Mouse (Mus musculus): ENCODE data around the gene Klhl35.

Klhl35 gene

DNA sequence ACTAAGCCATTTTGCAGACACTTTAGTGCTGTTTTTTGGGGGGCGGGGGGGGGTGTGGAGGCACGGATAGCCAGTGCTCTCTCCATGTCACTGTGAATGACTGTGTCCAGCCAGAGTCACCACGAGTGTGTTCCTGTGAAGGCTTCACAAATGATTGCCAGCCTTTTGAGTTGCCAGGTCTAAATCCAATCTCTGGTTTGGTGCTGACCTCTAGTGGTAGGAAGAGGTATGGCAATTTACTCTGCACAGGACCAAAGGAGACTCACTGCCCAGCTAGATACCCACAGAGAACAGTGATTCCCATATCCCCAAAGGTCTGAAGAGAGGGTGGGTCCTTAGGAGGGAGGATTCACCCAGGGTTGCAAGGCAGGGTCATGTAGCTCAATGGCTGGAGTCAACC lies 15.1 kb upstream of the Klhl35 start:
- peak; percentile 64 to 80 for DNase-seq (ENCODE audit: low spot score in 2 of 2)

DNA sequence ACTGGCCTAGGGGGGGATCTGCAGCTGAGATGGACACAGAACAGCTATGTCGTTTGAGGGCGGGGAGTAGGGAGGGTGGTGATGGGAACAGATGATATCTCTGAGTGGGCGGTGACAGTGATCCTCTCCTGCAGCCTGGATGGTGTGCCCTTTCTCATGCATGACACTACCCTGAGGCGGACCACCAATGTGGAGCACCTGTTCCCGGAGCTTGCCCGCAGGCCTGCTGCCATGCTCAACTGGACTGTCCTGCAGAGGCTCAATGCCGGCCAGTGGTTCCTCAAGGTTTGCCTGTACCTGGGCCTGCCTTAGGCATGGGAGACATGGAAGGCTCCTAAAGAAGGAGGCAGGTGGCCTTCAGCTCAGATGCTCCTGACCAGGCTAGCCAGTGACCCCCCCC lies 12.9 kb upstream of the Klhl35 start:
- DNase-seq (ENCODE audit: low spot score in 2 of 2) = no peak

DNA sequence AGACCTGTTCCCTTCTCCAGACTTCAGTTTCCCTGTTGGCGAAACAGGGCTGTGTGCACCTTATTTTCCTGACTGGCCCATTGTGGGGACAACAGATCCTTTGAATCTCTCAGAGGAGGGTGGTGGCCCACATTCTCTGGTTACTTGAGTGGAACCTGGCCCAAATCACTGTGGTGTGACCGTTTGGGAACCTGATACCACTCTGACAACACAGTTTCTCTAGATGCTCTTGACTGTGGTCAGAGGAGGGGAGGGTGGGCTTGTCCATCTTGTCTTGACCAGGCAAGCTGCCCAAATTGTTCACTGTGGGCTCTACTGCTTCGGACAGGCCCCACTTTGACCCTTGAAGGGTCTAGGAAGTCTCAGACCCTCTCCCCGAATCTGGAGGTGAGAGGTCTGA lies 11.8 kb upstream of the Klhl35 start:
- DNase-seq (ENCODE audit: low spot score in 2 of 2) = no peak

GRCm38 (mm10) chr7:99458849-99459248 lies 7.0 kb upstream of the Klhl35 start:
- no peak for DNase-seq (ENCODE audit: low spot score in 2 of 2)

DNA sequence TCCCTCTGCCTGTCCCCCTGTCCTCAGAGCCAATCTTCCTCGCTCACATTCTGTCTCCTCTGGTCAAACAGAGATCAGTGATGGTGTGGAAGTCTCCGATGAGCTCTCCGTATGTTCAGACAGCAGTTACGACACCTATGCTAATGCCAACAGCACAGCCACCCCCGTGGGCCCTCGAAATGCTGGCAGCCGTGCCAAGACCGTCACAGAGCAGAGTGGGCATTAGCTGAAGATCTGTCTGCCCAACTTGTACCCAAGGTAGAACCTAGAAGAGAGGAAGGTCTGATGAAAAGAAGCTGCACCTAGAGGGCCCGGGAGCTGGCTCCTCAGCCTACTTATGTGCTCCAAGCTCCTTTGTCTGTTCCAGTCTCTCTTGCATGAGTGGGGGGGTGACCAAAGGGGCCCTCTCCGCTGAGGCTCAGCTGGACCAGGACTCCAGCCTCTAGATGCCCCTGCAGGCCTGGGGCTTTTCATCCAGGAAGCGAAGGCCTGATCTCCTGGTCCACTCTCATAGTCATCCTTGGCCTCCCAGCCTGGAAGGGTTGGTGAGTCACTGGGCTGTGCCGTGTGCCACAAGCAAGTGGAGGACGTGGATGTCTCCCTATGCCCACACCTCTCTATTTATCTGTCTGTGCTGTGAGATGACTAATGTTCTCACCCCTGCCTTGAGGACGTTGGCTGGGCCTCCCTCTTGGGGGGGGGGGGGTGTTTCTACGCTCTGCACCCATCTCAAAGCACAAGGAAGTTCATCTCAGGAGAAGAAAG lies 5.7 kb upstream of the Klhl35 start:
- DNase-seq (ENCODE audit: low spot score in 2 of 2) = no peak

DNA sequence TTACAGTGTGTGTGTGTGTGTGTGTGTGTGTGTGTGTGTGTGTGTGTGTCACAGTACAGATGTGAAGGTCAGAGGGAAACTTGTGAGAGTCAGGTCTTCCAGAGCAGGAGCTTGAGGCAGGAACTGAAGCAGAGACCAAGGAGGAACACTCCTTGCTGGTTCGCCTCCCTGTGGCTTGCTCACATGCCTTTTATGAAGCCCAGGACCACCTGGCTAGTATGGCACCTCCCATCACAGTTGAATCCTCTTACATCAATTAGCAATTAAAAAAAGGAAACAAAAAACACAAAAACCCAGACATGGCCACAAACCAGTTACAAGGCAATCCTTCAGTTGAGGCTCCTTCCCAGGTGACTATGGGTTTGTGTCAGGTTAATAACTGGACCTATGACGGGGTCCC lies 2.7 kb upstream of the Klhl35 start:
- no peak for DNase-seq (ENCODE audit: low spot score in 2 of 2)

DNA sequence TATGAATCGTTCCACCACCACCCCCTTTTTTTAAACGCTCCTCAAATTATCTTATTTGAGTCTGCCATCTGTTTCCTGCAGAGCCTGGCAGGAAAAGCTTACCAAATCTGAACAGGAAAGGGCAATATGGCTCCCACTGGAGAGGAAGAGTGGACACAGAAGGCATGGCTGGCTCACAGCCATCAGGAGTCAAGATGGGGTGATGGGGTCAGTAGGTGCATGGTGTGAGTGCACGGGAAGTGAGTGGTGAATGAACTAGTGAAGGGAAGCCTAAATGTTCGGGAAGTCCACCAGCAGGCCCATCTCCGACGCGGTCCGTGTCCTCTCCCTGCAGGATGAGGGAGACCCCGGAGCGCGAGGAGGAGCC lies 2.1 kb downstream of the Klhl35 start:
- peak; percentile 16 to 45 for DNase-seq (ENCODE audit: low spot score in 2 of 2)

- DNase-seq (ENCODE audit: low spot score in 2 of 2) = peak; percentile 45 to 58
These were observed 2.7 kb downstream of the Klhl35 start for GRCm38 (mm10) chr7:99468283-99469132.

- peak in 1 of 2 experiments; percentile 38 for DNase-seq (ENCODE audit: low spot score in 2 of 2)
These were observed 4.0 kb downstream of the Klhl35 start for GRCm38 (mm10) chr7:99469680-99470405.

DNA sequence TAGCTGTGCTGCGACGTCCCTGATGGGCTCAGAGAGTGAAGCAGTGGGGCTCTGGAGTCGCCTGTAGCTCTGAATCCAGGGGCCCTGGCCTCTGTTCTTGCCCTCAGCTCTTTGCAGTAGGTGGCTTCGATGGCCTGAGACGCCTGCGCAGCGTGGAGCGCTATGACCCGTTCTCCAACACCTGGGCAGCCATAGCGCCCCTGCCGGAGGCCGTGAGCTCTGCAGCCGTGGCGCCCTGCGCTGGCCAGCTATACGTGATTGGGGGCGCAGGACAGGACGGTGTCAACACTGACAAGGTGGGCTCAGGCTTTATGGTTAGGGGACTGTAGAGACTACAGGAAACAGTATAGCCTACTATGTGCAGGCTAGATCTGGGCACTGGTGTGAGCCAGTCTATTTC lies 5.8 kb downstream of the Klhl35 start:
- DNase-seq (ENCODE audit: low spot score in 2 of 2) = no peak

DNA sequence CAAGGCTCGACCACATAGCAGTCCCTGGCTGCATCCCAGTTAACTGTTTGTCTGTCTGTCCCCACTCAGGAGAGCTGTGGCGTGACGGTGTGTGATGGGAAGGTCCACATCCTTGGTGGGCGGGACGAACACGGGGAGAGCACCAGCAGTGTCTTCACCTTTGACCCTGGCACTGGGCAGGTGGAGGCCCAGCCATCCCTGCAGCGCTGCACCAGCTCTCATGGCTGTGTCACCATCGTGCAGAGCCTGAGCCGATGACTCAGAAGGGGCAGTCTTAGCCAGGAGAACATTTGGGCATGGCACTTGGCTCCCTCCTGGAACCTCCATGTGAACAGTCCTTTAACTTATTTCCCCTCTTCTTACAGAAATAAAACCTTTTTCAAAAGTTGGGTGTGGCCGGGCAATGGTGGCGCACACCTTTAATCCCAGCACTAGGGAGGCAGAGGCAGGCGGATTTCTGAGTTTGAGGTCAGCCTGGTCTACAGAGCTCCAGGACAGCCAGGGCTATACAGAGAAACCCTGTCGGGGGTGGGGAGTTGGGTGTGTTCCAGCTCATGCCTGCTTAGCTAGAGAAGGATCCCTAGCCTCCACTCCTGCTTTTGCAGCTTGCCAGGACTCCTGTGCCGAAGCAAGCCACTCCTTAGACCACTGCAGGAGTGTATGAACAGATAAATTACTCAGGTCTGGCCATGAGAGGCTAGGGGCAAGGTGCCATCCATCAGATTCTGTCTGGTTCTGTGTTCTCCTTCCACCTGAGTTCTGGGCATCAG lies 8.0 kb downstream of the Klhl35 start:
- no peak for DNase-seq (ENCODE audit: low spot score in 2 of 2)

DNA sequence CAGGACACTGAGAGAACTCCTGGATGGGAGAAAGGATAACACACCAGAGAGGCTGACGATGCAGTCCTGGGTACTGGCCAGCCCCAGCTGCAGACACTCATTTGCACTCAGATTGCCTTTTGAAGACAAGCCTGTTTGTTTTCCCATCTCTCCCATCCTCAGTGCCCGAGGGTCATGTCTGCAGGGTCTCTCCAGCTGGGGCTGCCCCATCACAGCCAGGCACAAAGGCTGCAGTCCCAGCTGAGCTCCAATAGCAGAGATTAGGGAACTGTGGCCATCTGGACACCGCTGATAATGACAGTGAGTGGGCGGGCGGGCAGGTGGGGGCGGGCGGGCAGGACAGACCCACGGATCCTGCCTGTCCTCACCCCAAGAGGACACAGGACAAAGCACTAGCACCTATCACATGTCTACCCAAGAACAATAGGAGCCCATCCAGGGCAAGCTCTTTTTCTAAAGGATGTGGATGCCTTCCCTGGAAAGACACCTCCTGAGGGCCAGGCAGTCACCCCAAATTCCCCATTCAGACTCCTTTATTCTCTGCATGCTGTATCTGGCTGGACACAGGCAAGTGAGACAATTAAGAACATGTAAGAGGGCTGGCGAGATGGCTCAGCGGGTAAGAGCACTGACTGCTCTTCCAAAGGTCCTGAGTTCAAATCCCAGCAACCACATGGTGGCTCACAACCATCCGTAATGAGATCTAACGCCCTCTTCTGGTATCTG lies 9.2 kb downstream of the Klhl35 start:
- no peak for DNase-seq (ENCODE audit: low spot score in 2 of 2)

DNA sequence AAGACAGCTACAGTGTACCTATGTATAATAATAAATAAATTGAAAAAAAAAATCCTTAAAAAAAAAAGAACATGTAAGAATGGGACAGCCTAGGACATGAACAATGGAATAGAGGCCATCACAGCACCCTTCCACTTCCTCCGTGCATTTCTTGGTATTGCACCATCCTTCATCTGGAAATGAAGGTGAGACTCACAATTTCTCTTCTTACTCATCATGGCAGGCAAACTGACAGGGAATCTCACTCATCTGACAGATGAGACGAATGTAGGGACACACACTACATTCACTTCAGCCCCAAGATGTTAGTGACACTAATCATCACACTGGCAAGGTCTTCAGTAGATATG lies 9.7 kb downstream of the Klhl35 start:
- no peak for DNase-seq (ENCODE audit: low spot score in 2 of 2)

DNA sequence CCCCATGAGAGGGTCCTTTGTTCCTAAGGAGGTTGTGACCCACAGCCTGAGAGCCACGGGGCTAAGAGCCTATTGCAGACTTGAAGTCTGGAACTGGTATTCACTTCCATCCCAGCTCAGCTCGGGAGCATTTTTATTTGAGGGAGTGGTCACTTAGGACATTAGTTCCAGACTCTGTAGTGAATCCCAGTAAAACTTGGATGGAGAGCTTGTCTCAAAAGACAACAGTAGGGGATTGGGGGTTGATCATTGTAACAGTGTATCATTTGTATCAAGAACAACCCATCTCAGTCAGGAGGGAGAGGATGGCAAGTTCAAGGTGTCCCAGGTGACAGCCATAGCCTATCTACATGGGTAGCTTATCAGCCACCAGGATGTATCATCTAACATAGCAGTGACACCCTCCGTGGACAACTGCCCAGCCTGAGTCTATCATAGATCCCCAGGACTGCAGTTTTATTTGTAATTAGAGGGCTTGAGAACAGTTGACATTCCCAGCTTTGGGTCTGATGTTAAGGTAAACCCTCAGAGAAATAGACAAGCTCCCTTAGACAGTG lies 10.8 kb downstream of the Klhl35 start:
- DNase-seq (ENCODE audit: low spot score in 2 of 2) = no peak

GRCm38 (mm10) chr7:99477235-99477634 lies 11.4 kb downstream of the Klhl35 start:
- no peak for DNase-seq (ENCODE audit: low spot score in 2 of 2)

- no peak for DNase-seq (ENCODE audit: low spot score in 2 of 2)
These were observed 16.8 kb downstream of the Klhl35 start for GRCm38 (mm10) chr7:99482637-99483036.

DNA sequence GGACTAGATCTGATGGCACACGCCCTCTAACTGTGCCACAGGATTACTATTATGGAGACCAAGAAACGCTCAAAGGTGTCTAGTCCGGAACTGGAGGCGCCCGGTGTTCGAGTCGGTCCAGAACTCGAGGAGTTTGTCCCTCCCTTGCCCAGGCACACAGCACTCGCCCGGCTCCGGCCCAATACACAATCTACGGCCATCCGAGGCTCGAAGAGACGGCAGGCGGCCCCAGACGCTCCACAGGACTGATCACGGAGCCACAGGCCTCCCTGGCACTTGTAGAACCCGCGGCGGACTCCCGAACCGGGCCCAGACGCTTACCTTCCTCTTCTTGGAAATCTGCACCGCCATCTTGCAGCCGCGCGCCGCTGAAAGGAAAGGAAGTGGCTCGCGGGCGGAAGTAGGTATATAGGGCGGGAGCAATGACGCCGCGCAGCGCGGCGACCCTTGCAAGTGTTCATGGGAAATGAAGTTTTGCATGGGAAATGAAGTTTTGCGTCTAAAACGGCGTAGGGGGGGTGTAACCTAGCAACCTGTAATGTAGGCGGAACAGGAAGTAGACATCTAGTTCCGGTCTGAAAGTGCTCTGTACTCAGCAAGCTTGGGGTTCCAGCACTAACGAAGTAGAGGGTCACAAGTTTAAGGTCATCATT lies 17.6 kb downstream of the Klhl35 start, which contains the start of gene Rps3:
Gene Rps3, minus strand, starts transcription at position 468 of the 653 bp plus-strand sequence.
- DNase-seq (ENCODE audit: low spot score in 2 of 2) = peak; percentile 95 to 96

DNA sequence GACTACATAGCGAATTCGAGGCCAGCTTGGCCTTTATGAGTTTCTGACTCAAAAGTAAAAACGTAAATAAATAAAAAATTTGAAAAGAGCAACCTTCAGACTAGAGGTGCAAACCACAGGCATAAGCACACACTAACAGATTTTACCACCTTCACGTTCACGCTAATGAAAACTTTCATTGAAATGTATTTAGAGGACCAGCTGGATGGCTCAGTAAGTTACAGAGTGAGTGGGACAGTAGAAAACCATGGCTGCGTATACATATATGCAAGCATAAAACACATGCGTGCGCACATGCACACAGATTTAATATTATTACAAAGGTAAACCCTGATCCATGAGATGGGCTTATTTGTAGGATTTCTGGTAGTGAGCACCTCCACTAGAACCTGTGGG lies 18.1 kb downstream of the Klhl35 start:
- DNase-seq (ENCODE audit: low spot score in 2 of 2) = no peak

DNA sequence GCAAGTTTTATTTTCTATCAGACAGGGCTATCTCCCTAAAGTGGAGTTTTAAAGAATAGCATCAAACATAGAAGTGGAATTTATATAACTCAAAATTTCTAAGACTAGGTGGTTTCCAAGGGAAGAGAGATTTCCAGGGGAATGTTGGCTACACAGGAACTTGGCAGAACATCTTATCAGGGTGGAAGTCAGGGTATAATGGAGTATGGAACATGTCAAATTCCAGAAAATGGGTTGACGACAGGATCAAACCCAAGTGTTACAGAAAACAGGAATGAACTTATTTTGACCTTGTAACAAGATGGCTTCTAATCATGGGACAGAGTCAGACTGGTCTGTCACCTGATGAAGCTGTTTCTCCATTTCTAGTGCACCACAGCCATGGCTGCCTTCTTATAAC lies 18.9 kb downstream of the Klhl35 start:
- no peak for DNase-seq (ENCODE audit: low spot score in 2 of 2)

- DNase-seq (ENCODE audit: low spot score in 2 of 2) = no peak
These were observed 23.9 kb downstream of the Klhl35 start for GRCm38 (mm10) chr7:99489708-99490107.
